Mouse (Mus musculus) forebrain, embryonic 16.5 days (tissue): Measurements from ENCODE around the gene Pak4. TPM values are rescaled to one million over a fixed set of nuclear protein-coding genes. Genes with fewer than 3 reads are reported as not detected.

Experiments used
- ATAC-seq: fragments of 200-750 bp; cut with Nextera tagmentation; 2 replicates; pipeline ENCODE4 v1.8.0; 2017; ENCODE audit warnings: mild to moderate bottlenecking, moderate library complexity
- H3K27ac ChIP-seq: fragments of 300-500 bp; sonication (generic); 2 replicates; pipeline ENCODE4 v1.5.1; 2014; ENCODE audit warnings: low read length, control low read depth
- H3K27me3 ChIP-seq: fragments of 300-500 bp; sonication (generic); replicated peaks from 2 replicates; pipeline ENCODE4 v1.6.1; 2014; ENCODE audit warnings: low read length; ENCODE audit not compliant: control insufficient read depth, insufficient read depth
- H3K36me3 ChIP-seq: fragments of 300-500 bp; sonication (generic); 2 replicates; pipeline ENCODE4 v1.6.1; 2014; ENCODE audit not compliant: control insufficient read depth, insufficient read depth
- H3K4me1 ChIP-seq: fragments of 300-500 bp; sonication (generic); replicated peaks from 2 replicates; pipeline ENCODE4 v1.6.1; 2014; ENCODE audit warnings: low read length; ENCODE audit not compliant: control insufficient read depth, insufficient read depth
- H3K4me2 ChIP-seq: fragments of 300-500 bp; sonication (generic); 2 replicates; pipeline ENCODE4 v1.6.1; 2014; ENCODE audit warnings: mild to moderate bottlenecking, low read length, control low read depth
- H3K4me3 ChIP-seq: fragments of 300-500 bp; sonication (generic); replicated peaks from 2 replicates; pipeline ENCODE4 v1.5.1; 2014; ENCODE audit warnings: mild to moderate bottlenecking, low read length, control low read depth
- H3K9ac ChIP-seq: fragments of 300-500 bp; sonication (generic); replicated peaks from 2 replicates; pipeline ENCODE4 v1.6.1; 2014; ENCODE audit warnings: low read depth, low read length, control low read depth
- H3K9me3 ChIP-seq: fragments of 300-500 bp; sonication (generic); 2 replicates; pipeline ENCODE4 v1.6.1; 2016; ENCODE audit warnings: low read length; ENCODE audit not compliant: control insufficient read depth
- WGBS: fragments of 180-500 bp; shearing (Covaris S2); extraction: QIAGEN DNeasy Blood & Tissue Kit; methylation state at CpG from one replicate; pipeline ENCODE4 v1.1.7; 2014; 5-methylcytosine and 5-hydroxymethylcytosine counted together
- polyA plus RNA-seq: library from polyadenylated mRNA; unstranded; fragments of >200 nt; fragmentation: Nextera tagmentation; extraction: Ambion mirVana; gene quantifications from 2 replicates; pipeline ENCODE4 v1.2.1, GENCODE M21; 2015

Gene Pak4
- polyA plus RNA-seq, result 25.5 and 26.7 TPM in 2 replicates

GRCm38 (mm10) chr7:28597642-28598446, at the start of gene Pak4, which contains the start of gene Samd4b:
Gene Pak4 (minus strand): TSS chr7:28598185.
Gene Samd4b (minus strand): TSS chr7:28598144.
- ATAC-seq, result peak; percentile 96
- Histone ChIP-seq H3K4me3 (peak within 1 kb of the TSS; percentile 67), H3K9me3 (no peaks in the 10 kb centered on the region), H3K27ac (peak within 1 kb of the TSS; percentile 73), H3K27me3 (no peaks in the 10 kb centered on the region), H3K4me2 (peak within 1 kb of the TSS; percentile 80), H3K9ac (peak within 1 kb of the TSS; percentile 76), H3K4me1 (peaks cover 35% of the 10 kb centered on the region), H3K36me3 (no peaks in the 10 kb centered on the region)
- WGBS, result under 1% methylated on average over 66 of the region's 66 CpGs

- WGBS, result 60% methylated on average over 7 of the region's 7 CpGs
- Histone ChIP-seq H3K4me3 (no peak overlapping the region), H3K9ac (no peak overlapping the region), H3K9me3 (no peaks in the 10 kb centered on the region), H3K4me2 (no peak overlapping the region), H3K4me1 (no peaks in the 10 kb centered on the region), H3K36me3 (no peaks in the 10 kb centered on the region), H3K27ac (no peak overlapping the region), H3K27me3 (no peaks in the 10 kb centered on the region)
- ATAC-seq, result no peak
Measured at GRCm38 (mm10) chr7:28647016-28647415, 49.0 kb upstream of the Pak4 start.

- no peak for ATAC-seq
- no peaks in the 10 kb centered on the region for H3K9me3 ChIP-seq
- H3K4me2 ChIP-seq, result no peak overlapping the region
- H3K9ac ChIP-seq, result no peak overlapping the region
- no peaks in the 10 kb centered on the region for H3K36me3 ChIP-seq
- H3K4me1 ChIP-seq, result no peaks in the 10 kb centered on the region
- 87% methylated on average over 2 of the region's 2 CpGs for WGBS
- H3K27me3 ChIP-seq, result no peaks in the 10 kb centered on the region
- no peak overlapping the region for H3K4me3 ChIP-seq
- no peak overlapping the region for H3K27ac ChIP-seq
Measured at GRCm38 (mm10) chr7:28645947-28646475, 48.0 kb upstream of the Pak4 start.

- no peak for ATAC-seq
- no peak overlapping the region for H3K4me3 ChIP-seq
- no peaks in the 10 kb centered on the region for H3K9me3 ChIP-seq
- H3K36me3 ChIP-seq, result no peaks in the 10 kb centered on the region
- H3K9ac ChIP-seq, result no peak overlapping the region
- no peaks in the 10 kb centered on the region for H3K27me3 ChIP-seq
- H3K4me2 ChIP-seq, result no peak overlapping the region
- no peaks in the 10 kb centered on the region for H3K4me1 ChIP-seq
- WGBS, result 17% methylated on average over 6 of the region's 6 CpGs
- no peak overlapping the region for H3K27ac ChIP-seq
Measured at GRCm38 (mm10) chr7:28645366-28645765, 47.4 kb upstream of the Pak4 start.

- no peaks in the 10 kb centered on the region for H3K36me3 ChIP-seq
- H3K4me3 ChIP-seq, result no peak overlapping the region
- H3K27me3 ChIP-seq, result no peaks in the 10 kb centered on the region
- H3K27ac ChIP-seq, result no peak overlapping the region
- H3K4me2 ChIP-seq, result no peak overlapping the region
- WGBS, result 89% methylated on average over 8 of the region's 8 CpGs
- ATAC-seq, result no peak
- no peaks in the 10 kb centered on the region for H3K9me3 ChIP-seq
- H3K4me1 ChIP-seq, result no peaks in the 10 kb centered on the region
- H3K9ac ChIP-seq, result no peak overlapping the region
Measured at GRCm38 (mm10) chr7:28641546-28641945, 43.6 kb upstream of the Pak4 start.

- H3K4me3 ChIP-seq, result no peak overlapping the region
- H3K4me1 ChIP-seq, result no peaks in the 10 kb centered on the region
- no peak for ATAC-seq
- H3K36me3 ChIP-seq, result no peaks in the 10 kb centered on the region
- H3K9me3 ChIP-seq, result 0 out of 2 replicates have a peak, but pooled peaks cover 2% of the 10 kb centered on the region
- no peak overlapping the region for H3K27ac ChIP-seq
- WGBS, result 32% methylated on average over 8 of the region's 8 CpGs
- H3K9ac ChIP-seq, result no peak overlapping the region
- H3K4me2 ChIP-seq, result no peak overlapping the region
- no peaks in the 10 kb centered on the region for H3K27me3 ChIP-seq
Measured at GRCm38 (mm10) chr7:28637511-28637910, 39.5 kb upstream of the Pak4 start.

GRCm38 (mm10) chr7:28634128-28634527, 36.1 kb upstream of the Pak4 start:
- H3K27me3 ChIP-seq, result peaks cover 21% of the 10 kb centered on the region
- no peak overlapping the region for H3K27ac ChIP-seq
- H3K4me2 ChIP-seq, result no peak overlapping the region
- H3K4me1 ChIP-seq, result peaks cover 9% of the 10 kb centered on the region; the same call in 1 of the 2 replicates
- 0 out of 2 replicates have a peak, but pooled peaks cover 2% of the 10 kb centered on the region for H3K9me3 ChIP-seq
- no peak overlapping the region for H3K9ac ChIP-seq
- ATAC-seq, result no peak
- 78% methylated on average over 4 of the region's 4 CpGs for WGBS
- H3K4me3 ChIP-seq, result no peak overlapping the region
- no peaks in the 10 kb centered on the region for H3K36me3 ChIP-seq

GRCm38 (mm10) chr7:28631073-28631472, 33.1 kb upstream of the Pak4 start, which contains the start of gene Acp7:
Gene Acp7 (minus strand): TSS chr7:28631332.
- peaks cover 25% of the 10 kb centered on the region for H3K27me3 ChIP-seq
- whole genome bisulfite sequencing, result 33% methylated on average over 10 of the region's 10 CpGs
- no peaks in the 10 kb centered on the region for H3K36me3 ChIP-seq
- peak within 1 kb of the TSS; percentile 19; the same call in 1 of the 2 replicates for H3K9ac ChIP-seq
- peaks cover 9% of the 10 kb centered on the region; the same call in 1 of the 2 replicates for H3K4me1 ChIP-seq
- peak within 1 kb of the TSS; percentile 38 for H3K4me2 ChIP-seq
- peak within 1 kb of the TSS; percentile 27 for H3K4me3 ChIP-seq
- ATAC-seq, result no peak
- H3K27ac ChIP-seq, result no peak within 1 kb of the TSS
- H3K9me3 ChIP-seq, result 0 out of 2 replicates have a peak, but pooled peaks cover 2% of the 10 kb centered on the region

- Histone ChIP-seq H3K27ac (no peak overlapping the region), H3K9me3 (no peaks in the 10 kb centered on the region), H3K4me2 (no peak overlapping the region), H3K36me3 (no peaks in the 10 kb centered on the region), H3K4me1 (0 out of 2 replicates have a peak, but pooled peaks cover under 1% of the 10 kb centered on the region), H3K4me3 (no peak overlapping the region), H3K9ac (no peak overlapping the region), H3K27me3 (peaks cover 11% of the 10 kb centered on the region)
- WGBS, result 85% methylated on average over 5 of the region's 5 CpGs
- no peak for ATAC-seq
Measured at GRCm38 (mm10) chr7:28624791-28625190, 26.8 kb upstream of the Pak4 start.
